Mouse (Mus musculus) adrenal gland, postnatal 10 days (tissue): ENCODE measurements around the gene Ppm1e. TPM values are rescaled to one million over a fixed set of nuclear protein-coding genes. Genes with fewer than 3 reads are reported as not detected.
"Not testable (repeated sequence)": the region's sequence is repeated elsewhere in the genome, so short reads cannot be mapped to it uniquely, and the experiment has no call there.

Experiments used
- DNase-seq: peaks from one replicate; pipeline ENCODE4 v3.0.0; 2021; ENCODE audit warnings: mixed read lengths
- total RNA-seq, 2 experiments: library from RNA; stranded (reverse); gene quantifications; 2 replicates each; pipeline ENCODE4 v1.2.3; 2021

Gene Ppm1e
- total RNA-seq, 2 experiments from 2014 or later: 9.2 to 12.5 TPM

DNA sequence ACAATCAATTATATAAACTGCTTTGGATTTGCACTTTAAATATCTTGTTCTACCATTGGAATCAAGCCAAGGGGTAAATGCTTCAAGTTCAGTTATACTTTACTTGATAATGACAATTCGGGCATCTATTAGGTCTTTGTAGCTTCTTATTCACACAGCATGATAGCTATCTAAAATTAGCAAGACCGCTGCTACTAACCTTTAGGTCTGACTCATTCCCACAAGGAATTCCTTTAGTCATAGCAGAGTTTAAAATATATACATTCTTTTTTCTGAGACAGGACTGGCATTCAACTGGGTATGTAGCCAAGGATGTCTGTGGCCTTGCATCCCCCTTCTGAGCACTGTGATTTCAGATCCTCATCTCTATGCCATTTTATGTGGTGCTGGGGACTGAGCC is 48.5 kb downstream of the Ppm1e start:
- DNase-seq: no peak

GRCm38 (mm10) chr11:87309329-87310074 is 49.3 kb downstream of the Ppm1e start:
- peak; percentile 21 for DNase-seq

- DNase-seq: no peak
Observed at GRCm38 (mm10) chr11:87299066-87299465, 59.8 kb downstream of the Ppm1e start.

DNA sequence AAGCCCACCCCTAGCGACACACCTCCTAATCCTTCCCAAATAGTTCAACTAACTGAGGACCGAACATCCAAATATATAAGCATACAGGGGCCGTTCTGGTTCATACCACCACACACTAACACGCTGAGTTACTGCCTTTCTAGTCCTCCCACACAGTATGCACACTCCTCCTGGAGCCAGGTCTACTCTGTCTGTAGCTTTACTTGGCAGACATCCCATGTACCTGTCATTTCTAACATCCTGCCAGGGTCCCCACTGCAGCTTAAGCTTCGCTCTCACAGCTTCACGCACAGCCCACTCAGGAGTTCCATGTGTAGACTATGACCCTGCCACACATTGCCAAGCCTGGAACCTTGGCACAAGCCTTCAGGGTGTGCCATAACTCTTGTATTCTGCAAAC is 62.4 kb downstream of the Ppm1e start:
- DNase-seq: no peak

- DNase-seq: no peak
Observed at GRCm38 (mm10) chr11:87295636-87296035, 63.2 kb downstream of the Ppm1e start.

GRCm38 (mm10) chr11:87289313-87289712 is 69.5 kb downstream of the Ppm1e start:
- no peak for DNase-seq

DNA sequence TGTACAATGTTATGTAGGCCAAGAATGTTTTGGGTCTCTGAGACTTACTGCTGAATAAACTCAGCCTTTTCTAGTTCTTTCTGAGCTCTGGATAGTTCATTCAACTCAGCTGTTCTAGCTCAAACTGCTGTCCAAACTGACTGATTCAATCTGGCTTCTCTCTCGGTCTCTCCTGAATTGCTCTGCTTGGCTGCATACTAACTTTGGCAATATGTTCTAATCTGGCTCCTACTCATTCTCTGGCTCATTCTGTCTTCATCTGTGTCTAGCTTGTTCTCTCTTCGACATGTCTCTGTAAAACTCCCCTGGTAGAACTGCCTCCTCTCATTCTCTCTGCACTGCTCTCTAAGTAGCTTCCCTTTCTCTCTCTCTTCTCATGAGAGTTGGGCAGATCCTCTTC is 72.6 kb downstream of the Ppm1e start:
- DNase-seq: no peak

DNA sequence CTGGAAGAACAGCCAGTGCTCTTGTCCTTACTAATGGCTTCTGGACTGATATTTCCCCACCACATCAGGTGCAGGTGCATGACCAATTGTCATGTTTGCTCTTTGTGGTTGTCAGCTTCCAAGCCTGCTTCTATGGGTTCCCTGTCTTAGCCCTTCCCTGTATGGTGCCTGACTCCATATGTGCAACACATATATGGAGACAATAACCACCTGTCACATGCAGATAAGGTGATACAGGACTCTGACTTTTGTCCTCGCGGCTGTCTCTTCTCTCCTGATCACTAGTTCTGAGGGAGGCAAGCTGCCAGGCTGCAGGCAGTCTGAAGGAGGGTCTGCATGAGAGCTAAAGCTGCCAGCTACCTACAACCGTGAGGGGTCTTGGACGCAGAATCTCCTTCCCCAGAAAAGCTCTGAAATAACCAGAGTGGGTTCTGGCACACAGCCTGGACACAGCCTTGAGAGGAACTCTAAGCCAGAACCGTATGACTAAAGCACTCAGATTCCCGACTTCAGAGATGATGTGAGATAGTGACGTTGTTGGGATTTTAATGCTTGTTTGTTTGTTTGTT is 76.8 kb downstream of the Ppm1e start:
- peak; percentile 34 for DNase-seq

GRCm38 (mm10) chr11:87279461-87279860 is 79.4 kb downstream of the Ppm1e start:
- no peak for DNase-seq

DNA sequence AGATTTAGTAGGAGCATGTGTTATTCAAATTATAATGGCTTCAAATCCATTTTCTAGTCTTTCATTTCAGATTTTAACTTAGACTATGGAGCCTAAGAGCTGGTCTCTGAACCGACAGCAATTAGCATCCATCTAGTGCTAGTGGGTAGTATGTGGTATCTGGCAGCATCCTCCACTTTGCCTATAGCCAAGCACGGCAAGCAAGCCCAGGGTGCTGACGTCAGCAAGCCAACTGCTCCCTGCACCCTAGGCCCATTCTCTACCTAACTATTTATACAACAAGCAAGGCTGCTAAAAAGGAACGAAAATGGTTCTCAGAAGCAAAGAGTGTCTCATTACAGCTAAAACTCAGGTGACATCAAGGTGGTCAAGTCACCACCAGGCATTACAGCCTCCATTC is 80.0 kb downstream of the Ppm1e start:
- no peak for DNase-seq

DNA sequence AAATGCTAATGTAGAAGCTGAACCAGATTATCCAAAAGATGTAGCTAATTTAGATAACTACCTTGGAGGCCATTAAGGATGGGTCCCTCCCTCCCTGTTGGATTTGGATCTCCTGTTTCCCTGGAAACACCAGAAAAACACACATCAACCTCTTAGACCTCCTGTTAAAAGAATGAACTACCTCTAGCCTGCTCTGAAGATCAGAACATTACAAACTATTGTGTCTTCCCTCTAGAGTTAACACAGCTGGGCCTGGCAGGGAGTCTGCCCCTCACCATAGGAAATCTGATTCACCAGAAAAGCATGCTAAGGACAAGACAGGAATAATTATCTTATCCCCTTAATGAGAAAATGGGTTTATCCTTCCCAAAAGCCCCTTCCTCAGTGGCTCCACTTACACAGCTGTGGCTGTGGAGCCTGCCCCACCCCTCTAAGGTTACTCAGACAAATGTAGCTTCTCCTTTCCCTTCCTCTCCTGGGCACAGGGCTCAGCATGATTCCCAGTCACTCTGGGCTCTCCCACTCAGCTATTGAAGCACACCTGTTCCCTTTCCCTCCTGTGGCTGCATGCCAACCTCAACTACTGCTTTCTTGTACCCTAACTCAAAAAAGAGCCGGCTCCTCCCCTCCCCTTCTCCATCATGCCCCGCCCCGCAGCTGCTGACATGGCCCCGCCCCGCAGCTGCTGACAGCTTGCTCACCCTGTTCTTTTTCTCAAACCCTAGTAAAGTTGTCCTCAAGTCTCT is 82.4 kb downstream of the Ppm1e start:
- DNase-seq: no peak

DNA sequence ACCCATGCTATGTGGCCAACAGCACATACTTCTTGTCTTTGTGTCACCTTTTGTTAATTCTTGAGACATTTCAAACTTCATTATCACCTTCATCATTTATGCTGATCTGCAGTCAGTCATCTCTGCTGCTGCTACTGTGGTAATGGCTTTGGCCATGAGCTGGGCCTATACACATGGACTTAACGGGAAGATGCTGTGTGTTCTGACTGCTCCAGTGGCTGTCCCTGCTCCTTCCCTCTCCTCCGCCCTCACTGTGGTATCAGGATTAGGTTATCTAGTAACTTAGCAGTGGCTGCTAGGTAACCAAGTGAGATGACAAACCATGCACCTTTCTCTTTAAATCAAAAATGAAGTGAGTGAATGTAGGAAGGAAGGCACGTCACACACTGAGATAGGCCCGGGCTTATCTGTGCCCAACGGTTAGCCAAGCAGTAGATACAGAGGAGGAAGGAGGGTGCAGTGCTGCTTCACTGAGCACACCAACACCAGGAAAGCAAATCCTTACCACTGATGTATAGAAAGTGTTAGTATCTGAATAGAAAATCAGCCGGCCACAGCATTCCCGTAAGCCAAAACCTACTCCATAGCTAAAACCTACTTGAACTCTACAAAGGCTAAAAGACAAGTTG is 83.3 kb downstream of the Ppm1e start:
- DNase-seq: no peak

DNA sequence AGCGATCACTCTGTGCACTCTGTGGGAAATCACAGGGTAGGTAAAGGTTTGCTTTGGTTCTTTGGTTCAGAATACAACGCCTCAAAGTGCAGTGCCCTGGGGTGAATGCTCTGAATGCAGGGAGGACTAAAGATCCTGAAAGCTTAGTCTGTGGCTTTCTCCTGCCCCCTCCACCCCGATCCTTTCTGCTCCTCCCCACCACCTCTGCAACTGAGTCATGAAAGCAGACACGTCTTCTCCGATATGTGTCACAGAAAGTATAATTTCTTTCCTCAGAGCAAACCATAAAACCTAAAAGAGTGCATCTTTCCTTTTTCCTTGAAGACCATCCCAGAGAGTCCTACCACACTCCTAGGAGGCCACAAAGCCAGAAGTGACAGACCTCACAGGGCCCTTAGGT is 86.1 kb downstream of the Ppm1e start:
- DNase-seq: no peak

GRCm38 (mm10) chr11:87271479-87271878 is 87.3 kb downstream of the Ppm1e start:
- DNase-seq: no peak

DNA sequence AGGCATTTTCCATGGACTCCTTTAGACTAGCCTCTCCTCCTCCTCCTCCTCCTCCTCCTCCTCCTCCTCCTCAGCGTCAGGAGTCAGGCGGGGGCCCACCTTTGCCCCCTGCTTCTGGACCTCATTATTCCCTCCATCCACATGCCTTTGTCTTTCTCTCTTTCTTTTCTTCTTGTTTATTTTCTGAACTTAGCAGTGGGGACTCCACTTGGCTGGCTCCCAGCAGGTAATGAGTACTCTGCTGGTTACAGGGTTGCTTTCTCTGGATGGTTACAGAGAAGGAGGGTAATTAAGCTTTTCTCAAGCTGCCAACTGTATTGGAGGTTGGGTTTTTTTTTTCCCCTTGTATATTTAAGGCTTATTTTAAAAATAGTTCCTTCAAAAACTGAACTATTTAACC is 87.9 kb downstream of the Ppm1e start:
- no peak for DNase-seq

DNA sequence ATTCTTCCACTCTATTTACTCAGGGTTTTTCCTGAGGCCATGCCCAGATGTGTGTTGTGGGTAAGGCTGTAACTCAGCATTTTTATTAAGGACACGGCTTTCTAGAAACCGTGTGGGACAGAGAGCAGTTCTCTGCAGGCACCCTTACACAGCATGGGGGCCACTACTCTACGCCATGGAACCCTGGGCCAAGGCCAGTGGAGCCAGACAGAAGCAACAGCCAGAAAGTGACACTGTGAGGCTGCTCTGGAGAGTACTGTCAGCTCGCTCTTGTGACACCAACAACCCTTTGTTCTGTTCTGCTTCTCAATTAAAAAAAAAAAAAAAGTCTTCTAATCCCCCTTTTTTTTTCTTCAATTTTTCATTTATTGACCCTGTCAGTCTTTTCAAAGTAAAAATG is 88.4 kb downstream of the Ppm1e start:
- no peak for DNase-seq

- no peak for DNase-seq
Observed at GRCm38 (mm10) chr11:87268803-87269202, 90.0 kb downstream of the Ppm1e start.

DNA sequence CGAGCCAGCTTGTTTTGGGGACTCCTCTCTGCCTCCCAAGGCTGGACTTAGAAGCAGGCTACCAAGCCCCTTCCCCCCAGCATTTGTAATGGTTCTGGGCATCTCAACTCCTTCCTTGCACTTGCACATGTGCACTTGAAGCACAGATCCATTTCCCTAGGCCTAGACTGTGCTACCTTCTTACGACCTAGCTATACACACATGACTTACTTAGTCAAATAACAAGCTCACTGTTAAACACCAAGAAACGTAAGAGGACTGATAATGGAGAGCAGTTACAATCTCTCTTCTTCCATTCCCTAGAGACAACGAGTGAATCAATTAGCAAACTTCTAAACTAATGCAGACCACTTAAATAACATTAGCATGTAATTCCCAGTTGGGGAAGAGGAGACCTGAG is 92.6 kb downstream of the Ppm1e start:
- no peak for DNase-seq

- no peak for DNase-seq
Observed at GRCm38 (mm10) chr11:87263946-87264345, 94.9 kb downstream of the Ppm1e start.

GRCm38 (mm10) chr11:87261705-87262104 is 97.1 kb downstream of the Ppm1e start:
- DNase-seq: not testable (repeated sequence)

GRCm38 (mm10) chr11:87259792-87260191 is 99.0 kb downstream of the Ppm1e start:
- no peak for DNase-seq

GRCm38 (mm10) chr11:87257282-87257681 is 101.5 kb downstream of the Ppm1e start:
- DNase-seq: no peak

DNA sequence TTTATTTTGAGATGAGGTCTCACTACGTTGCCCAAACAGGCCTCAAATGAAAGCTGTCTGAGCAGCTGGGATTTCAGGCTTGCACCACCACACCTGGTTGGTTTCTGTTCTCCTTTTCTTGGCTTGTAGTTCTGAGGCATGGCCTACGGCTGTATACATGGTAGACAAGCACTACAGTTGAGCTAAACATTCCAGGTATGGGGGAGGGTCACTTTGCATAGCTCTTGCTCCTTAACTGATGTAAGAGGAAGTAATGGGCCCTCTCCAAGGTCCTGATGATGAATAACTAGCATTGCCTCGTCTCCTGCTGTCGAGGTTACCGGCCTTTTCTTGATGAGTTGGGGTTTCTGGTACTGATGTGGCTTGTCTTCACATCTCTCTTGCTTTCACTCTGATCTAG is 104.7 kb downstream of the Ppm1e start:
- no peak for DNase-seq
